Mouse (Mus musculus): ENCODE results near the gene Arid4a. TPM values are rescaled to one million over a fixed set of nuclear protein-coding genes. Genes with fewer than 3 reads are reported as not detected.
"Not testable (repeated sequence)": the region's sequence is repeated elsewhere in the genome, so short reads cannot be mapped to it uniquely, and the experiment has no call there.

Arid4a gene
- polyA plus RNA-seq, 1 experiment from 2014 or later: 41.2 TPM

- Histone ChIP-seq H3K27ac (no peak overlapping the region), H3K4me2 (no peak overlapping the region), H3K36me3 (peaks cover 90% of the 10 kb centered on the region), H3K4me1 (replicated peaks) (no peaks in the 10 kb centered on the region), H3K4me3 (no peak overlapping the region), H3K9ac (no peak overlapping the region), H3K9me3 (no peaks in the 10 kb centered on the region), H3K27me3 (no peaks in the 10 kb centered on the region)
- no peak for ATAC-seq (ENCODE audit: low FRiP score)
- 93% methylated on average over 4 of the region's 4 CpGs for WGBS
Measured at GRCm38 (mm10) chr12:71072048-71072447, 56.3 kb downstream of the Arid4a start.

- 65% methylated on average over 12 of the region's 12 CpGs for WGBS
- no peak overlapping the region for H3K27ac ChIP-seq
- no peak for ATAC-seq (ENCODE audit: low FRiP score)
- H3K9me3 ChIP-seq: no peaks in the 10 kb centered on the region
- H3K4me3 ChIP-seq: no peak overlapping the region
- no peaks in the 10 kb centered on the region for H3K27me3 ChIP-seq
- H3K4me1 ChIP-seq (replicated peaks): no peaks in the 10 kb centered on the region
- H3K36me3 ChIP-seq: peaks cover 78% of the 10 kb centered on the region
- H3K4me2 ChIP-seq: no peak overlapping the region
- no peak overlapping the region for H3K9ac ChIP-seq
Measured at GRCm38 (mm10) chr12:71073113-71073730, 57.4 kb downstream of the Arid4a start.

GRCm38 (mm10) chr12:71086331-71086730, 70.5 kb downstream of the Arid4a start:
- Histone ChIP-seq H3K9ac (no peak overlapping the region), H3K4me1 (replicated peaks) (no peaks in the 10 kb centered on the region), H3K36me3 (peaks cover 28% of the 10 kb centered on the region), H3K27ac (no peak overlapping the region), H3K27me3 (no peaks in the 10 kb centered on the region), H3K4me3 (no peak overlapping the region), H3K9me3 (no peaks in the 10 kb centered on the region), H3K4me2 (no peak overlapping the region)
- ATAC-seq (ENCODE audit: low FRiP score): no peak
- WGBS: 95% methylated on average over 8 of the region's 8 CpGs

- not testable (repeated sequence) for H3K9ac ChIP-seq; H3K4me3 ChIP-seq; H3K4me1 ChIP-seq (replicated peaks); H3K27ac ChIP-seq; ATAC-seq (ENCODE audit: low FRiP score); H3K4me2 ChIP-seq; H3K36me3 ChIP-seq; H3K27me3 ChIP-seq; H3K9me3 ChIP-seq
- 95% methylated on average over 4 of the region's 4 CpGs for WGBS
Measured at GRCm38 (mm10) chr12:71104275-71104674, 88.5 kb downstream of the Arid4a start.

GRCm38 (mm10) chr12:71107216-71107771, 91.5 kb downstream of the Arid4a start:
- 88% methylated on average over 6 of the region's 6 CpGs for WGBS
- H3K27ac ChIP-seq: no peak overlapping the region
- H3K4me1 ChIP-seq (replicated peaks): peaks cover 5% of the 10 kb centered on the region
- ATAC-seq (ENCODE audit: low FRiP score): no peak
- H3K27me3 ChIP-seq: peaks cover 7% of the 10 kb centered on the region; the same call in 1 of the 2 replicates
- H3K36me3 ChIP-seq: no peaks in the 10 kb centered on the region; the same call in 1 of the 2 replicates
- no peak overlapping the region for H3K4me2 ChIP-seq
- H3K9me3 ChIP-seq: no peaks in the 10 kb centered on the region
- no peak overlapping the region for H3K9ac ChIP-seq
- H3K4me3 ChIP-seq: no peak overlapping the region

- H3K9ac ChIP-seq: peak within 1 kb of the TSS; percentile 56; the same call in 1 of the 2 replicates
- H3K4me1 ChIP-seq (replicated peaks): peaks cover 12% of the 10 kb centered on the region
- H3K27me3 ChIP-seq: peaks cover 7% of the 10 kb centered on the region; the same call in 1 of the 2 replicates
- ATAC-seq (ENCODE audit: low FRiP score): no peak
- peak within 1 kb of the TSS; percentile 44 for H3K4me2 ChIP-seq
- H3K27ac ChIP-seq: no peak within 1 kb of the TSS
- H3K4me3 ChIP-seq: no peak within 1 kb of the TSS
- WGBS: 8% methylated on average over 33 of the region's 33 CpGs
- H3K36me3 ChIP-seq: no peaks in the 10 kb centered on the region
- no peaks in the 10 kb centered on the region for H3K9me3 ChIP-seq
Measured at GRCm38 (mm10) chr12:71111331-71111730, 95.5 kb downstream of the Arid4a start, which contains the start of gene Tomm20l. TSS of gene Tomm20l (plus strand) at chr12:71111428.

GRCm38 (mm10) chr12:71113074-71113473, 97.3 kb downstream of the Arid4a start:
- no peak overlapping the region for H3K9ac ChIP-seq
- no peak overlapping the region for H3K4me3 ChIP-seq
- no peaks in the 10 kb centered on the region for H3K9me3 ChIP-seq
- 90% methylated on average over 10 of the region's 10 CpGs for WGBS
- ATAC-seq (ENCODE audit: low FRiP score): no peak
- H3K4me1 ChIP-seq (replicated peaks): peaks cover 12% of the 10 kb centered on the region
- no peaks in the 10 kb centered on the region for H3K36me3 ChIP-seq
- H3K4me2 ChIP-seq: no peak overlapping the region
- peaks cover 7% of the 10 kb centered on the region; the same call in 1 of the 2 replicates for H3K27me3 ChIP-seq
- no peak overlapping the region for H3K27ac ChIP-seq

GRCm38 (mm10) chr12:71113675-71114288, 98.0 kb downstream of the Arid4a start:
- no peak for ATAC-seq (ENCODE audit: low FRiP score)
- WGBS: 34% methylated on average over 12 of the region's 12 CpGs
- Histone ChIP-seq H3K9ac (no peak overlapping the region), H3K27me3 (peaks cover 7% of the 10 kb centered on the region; the same call in 1 of the 2 replicates), H3K9me3 (no peaks in the 10 kb centered on the region), H3K4me1 (replicated peaks) (peaks cover 12% of the 10 kb centered on the region), H3K4me2 (peak overlapping the region; percentile 22), H3K36me3 (no peaks in the 10 kb centered on the region), H3K4me3 (no peak overlapping the region), H3K27ac (no peak overlapping the region)

GRCm38 (mm10) chr12:71116411-71116810, 100.6 kb downstream of the Arid4a start:
- no peak overlapping the region for H3K4me2 ChIP-seq
- no peak overlapping the region for H3K9ac ChIP-seq
- no peaks in the 10 kb centered on the region for H3K9me3 ChIP-seq
- no peak overlapping the region for H3K4me3 ChIP-seq
- WGBS: 77% methylated on average over 5 of the region's 5 CpGs
- peaks cover 9% of the 10 kb centered on the region for H3K4me1 ChIP-seq (replicated peaks)
- no peaks in the 10 kb centered on the region for H3K36me3 ChIP-seq
- H3K27me3 ChIP-seq: peaks cover 5% of the 10 kb centered on the region; the same call in 1 of the 2 replicates
- no peak for ATAC-seq (ENCODE audit: low FRiP score)
- no peak overlapping the region for H3K27ac ChIP-seq

- Histone ChIP-seq H3K4me1 (replicated peaks) (no peaks in the 10 kb centered on the region), H3K27ac (no peak overlapping the region), H3K27me3 (no peaks in the 10 kb centered on the region), H3K4me2 (no peak overlapping the region), H3K9ac (no peak overlapping the region), H3K4me3 (no peak overlapping the region), H3K9me3 (no peaks in the 10 kb centered on the region), H3K36me3 (peaks cover 31% of the 10 kb centered on the region)
- no peak for ATAC-seq (ENCODE audit: low FRiP score)
- 93% methylated on average over 10 of the region's 10 CpGs for WGBS
Measured at GRCm38 (mm10) chr12:71122731-71123130, 106.9 kb downstream of the Arid4a start.

- no peak for ATAC-seq (ENCODE audit: low FRiP score)
- no peak overlapping the region for H3K9ac ChIP-seq
- H3K4me3 ChIP-seq: no peak overlapping the region
- no peaks in the 10 kb centered on the region for H3K4me1 ChIP-seq (replicated peaks)
- 91% methylated on average over 9 of the region's 9 CpGs for WGBS
- peaks cover 31% of the 10 kb centered on the region for H3K36me3 ChIP-seq
- no peaks in the 10 kb centered on the region for H3K27me3 ChIP-seq
- H3K27ac ChIP-seq: no peak overlapping the region
- no peak overlapping the region for H3K4me2 ChIP-seq
- H3K9me3 ChIP-seq: no peaks in the 10 kb centered on the region
Measured at GRCm38 (mm10) chr12:71123286-71123685, 107.5 kb downstream of the Arid4a start.

- ATAC-seq (ENCODE audit: low FRiP score): no peak
- peak overlapping the region; percentile 89 for H3K4me2 ChIP-seq
- no peaks in the 10 kb centered on the region for H3K9me3 ChIP-seq
- peak overlapping the region; percentile 58; the same call in 1 of the 2 replicates for H3K9ac ChIP-seq
- H3K4me1 ChIP-seq (replicated peaks): peaks cover 38% of the 10 kb centered on the region
- H3K4me3 ChIP-seq: peak overlapping the region; percentile 99
- peaks cover 29% of the 10 kb centered on the region for H3K36me3 ChIP-seq
- H3K27me3 ChIP-seq: no peaks in the 10 kb centered on the region
- no peak overlapping the region for H3K27ac ChIP-seq
- WGBS: 38% methylated on average over 5 of the region's 5 CpGs
Measured at GRCm38 (mm10) chr12:71135581-71135980, 119.8 kb downstream of the Arid4a start.

Measured in hindbrain, embryonic 13.5 days (tissue).